Mouse (Mus musculus): ENCODE results near the gene Parvb. TPM values are rescaled to one million over a fixed set of nuclear protein-coding genes. Genes with fewer than 3 reads are reported as not detected.

Gene Parvb
- total RNA-seq, 2 experiments from 2014 or later, result 89.9 to 103 TPM

GRCm38 (mm10) chr15:84323966-84324869 lies 92.4 kb downstream of the Parvb start, which contains the start of gene Parvg:
TSS of gene Parvg (plus strand) at chr15:84324026.
- DNase-seq, result no peak

DNA sequence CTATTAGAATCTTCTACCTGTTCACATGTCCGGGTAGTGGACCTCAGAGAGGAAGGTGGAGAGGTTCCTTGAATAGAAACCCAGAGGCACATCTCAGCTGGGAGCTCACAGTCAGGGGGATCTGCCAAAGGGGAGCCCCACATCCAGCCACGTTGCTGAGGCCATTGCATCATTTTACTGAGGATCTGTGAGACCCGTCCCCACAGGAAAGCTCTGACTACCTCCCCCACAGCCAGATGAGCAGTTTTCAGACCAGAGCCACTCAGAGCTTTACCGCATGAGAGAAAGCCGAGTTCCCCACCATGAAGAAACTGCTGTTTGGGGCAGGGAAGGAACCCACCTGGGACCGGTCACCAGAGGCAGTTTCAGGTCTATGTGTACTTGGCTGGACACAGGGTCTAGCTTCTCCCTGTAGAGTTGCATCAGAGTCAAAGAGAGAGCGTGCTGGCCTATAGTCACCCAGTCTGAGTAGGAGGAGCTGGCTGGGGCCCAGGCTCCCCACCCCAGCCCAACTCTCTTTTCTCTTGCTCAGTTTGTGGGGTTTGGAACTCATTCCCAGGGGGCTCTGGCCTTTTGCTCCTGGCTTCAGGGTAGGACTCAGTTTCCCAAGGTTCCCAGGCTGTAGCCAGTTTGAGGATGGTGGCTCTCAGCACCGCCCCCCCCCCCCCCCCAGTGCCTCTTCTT lies 93.2 kb downstream of the Parvb start:
- peak in 1 of 2 experiments; percentile 53 for DNase-seq

DNA sequence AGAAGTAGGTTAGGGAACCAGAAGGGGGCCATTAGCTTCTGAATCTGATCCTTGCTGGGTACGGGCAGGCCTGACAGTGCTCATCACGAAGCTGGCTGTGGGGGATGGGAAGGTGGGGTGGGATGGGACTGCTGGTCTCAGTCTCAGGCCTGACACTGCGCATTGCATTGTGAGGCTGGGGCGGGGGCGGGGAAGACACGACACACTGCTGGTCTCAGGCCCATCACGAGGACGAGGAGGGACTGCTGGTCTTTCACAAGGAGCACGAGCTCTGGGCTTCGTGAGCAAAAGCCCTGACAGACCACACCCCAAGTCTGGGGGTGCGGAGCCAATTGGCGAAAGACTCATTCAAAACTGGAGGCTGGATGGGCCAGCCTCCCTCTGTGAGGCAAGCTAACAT lies 93.9 kb downstream of the Parvb start:
- peak in 1 of 2 experiments; percentile 41 for DNase-seq

DNA sequence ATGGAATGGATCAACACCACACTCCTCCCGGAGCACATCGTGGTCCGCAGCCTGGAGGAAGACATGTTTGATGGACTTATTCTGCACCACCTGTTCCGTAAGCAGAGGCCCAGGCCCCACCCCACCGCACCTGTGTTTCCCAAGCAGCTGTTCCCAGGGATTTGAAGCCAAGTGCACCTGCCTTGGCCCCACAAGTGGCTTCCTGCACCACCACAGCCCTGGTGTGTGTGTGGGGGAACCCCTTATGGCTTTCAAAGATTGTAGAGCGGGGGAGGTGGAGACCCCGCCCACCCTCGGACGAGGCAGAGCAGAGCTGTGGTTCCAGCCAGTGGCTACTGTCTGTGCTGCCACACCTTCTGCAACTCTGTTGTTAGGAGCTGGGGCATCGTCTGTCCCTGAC lies 97.0 kb downstream of the Parvb start:
- DNase-seq, result no peak

GRCm38 (mm10) chr15:84329940-84330339 lies 98.1 kb downstream of the Parvb start:
- no peak for DNase-seq

DNA sequence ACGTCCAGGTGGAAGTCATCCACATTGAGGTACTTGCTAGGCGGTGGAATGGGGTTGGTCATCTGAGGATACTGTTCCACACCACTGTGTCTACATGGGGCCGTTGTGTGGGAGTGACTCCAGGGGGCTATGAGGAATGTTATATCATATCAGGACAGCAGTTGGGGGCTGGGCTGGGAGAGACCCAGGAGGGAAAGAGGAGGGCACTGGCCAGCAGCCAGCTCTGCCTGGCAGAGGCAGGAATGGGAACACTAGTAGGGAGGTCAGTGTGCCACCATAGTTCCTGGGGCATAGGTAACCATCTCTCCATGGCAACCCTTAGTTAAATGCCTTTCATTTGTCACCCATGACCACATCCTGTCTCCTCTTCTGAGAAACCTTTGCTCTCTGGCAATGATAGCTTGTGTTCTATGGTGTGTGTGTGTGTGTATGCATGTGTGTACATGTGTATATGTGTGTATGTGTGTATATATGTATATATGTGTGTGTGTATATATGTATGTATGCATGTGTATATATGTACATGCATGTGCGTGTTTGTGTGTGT lies 99.3 kb downstream of the Parvb start:
- DNase-seq, result no peak

- DNase-seq, result no peak
Measured at GRCm38 (mm10) chr15:84336281-84336817, 104.5 kb downstream of the Parvb start.

DNA sequence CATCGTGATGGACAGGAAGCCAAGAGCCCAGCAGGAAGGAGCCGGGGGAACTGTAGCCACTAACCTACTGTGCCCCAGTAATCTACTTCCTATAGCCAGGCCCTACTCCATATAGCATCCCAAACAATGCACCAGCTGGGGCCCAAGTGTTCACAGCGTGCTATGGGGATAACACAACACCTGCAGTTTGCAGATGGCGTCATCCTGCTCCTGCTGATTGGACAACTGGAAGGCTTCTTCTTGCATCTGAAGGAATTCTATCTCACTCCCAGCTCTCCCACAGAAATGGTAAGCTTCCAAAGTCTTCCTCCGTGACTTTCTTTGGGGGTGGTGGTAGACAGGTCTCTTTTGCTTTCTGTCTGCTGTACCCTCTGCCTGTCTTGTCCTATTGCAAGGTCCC lies 105.8 kb downstream of the Parvb start:
- DNase-seq, result no peak

GRCm38 (mm10) chr15:84340926-84341325 lies 109.1 kb downstream of the Parvb start:
- DNase-seq, result no peak

DNA sequence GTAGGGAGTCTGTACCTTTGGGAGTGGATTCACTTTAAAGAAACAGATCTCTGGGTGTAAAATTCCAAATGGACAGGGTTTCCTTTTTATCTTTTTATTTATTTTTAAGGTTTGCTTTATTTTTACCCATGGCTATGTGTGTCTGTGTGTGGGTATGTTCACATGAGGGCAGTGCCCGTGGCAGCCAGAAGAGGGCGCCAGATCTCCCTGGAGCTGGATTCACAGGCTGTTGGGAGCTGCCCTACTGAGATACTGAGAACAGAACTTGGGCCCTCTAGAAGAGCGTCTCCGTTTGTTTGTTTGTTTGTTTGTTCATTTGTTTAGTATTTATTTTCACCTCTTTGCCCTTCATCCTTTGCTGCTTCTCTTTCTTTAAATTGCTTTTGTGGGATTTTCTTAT lies 116.9 kb downstream of the Parvb start:
- DNase-seq, result no peak

DNA sequence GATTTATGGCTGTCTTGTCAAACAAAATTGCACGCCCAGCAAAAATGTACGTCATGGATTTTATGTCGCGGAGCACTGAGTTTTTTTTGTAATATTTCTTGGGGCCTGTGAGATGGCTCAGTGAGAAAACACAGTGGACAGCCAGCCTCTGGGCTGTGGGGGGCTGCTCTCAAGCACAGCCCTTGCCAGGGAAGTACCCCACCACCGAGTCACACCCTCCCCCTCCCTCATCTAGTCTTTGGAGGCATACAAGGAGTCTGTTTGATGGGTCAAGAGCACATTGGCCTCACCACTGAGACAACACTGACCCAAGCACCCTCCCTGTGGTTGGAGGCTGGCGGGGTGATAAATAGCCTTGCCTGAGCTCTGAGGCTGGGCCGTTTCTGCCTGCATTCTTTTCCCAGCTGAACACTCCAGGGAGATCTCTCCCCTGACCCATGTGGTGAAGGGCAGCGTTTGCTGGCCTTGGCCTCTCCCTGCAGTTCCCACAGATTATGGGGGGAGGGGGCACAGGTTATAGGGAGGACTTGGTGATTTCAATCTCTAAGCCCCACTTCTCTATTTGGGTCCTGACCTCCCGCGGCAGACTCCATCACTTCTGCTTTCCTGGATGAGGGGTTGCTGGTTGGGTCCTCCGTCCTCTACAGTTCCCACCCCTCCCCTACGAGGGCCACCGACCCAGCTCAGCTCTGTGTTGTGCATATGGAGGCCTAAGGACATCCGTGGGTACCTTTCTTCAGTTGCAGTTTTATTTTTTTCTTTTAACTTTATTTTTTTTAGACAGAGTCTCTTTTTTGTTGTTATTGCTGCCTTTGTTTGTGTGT lies 118.3 kb downstream of the Parvb start:
- DNase-seq, result no peak

DNA sequence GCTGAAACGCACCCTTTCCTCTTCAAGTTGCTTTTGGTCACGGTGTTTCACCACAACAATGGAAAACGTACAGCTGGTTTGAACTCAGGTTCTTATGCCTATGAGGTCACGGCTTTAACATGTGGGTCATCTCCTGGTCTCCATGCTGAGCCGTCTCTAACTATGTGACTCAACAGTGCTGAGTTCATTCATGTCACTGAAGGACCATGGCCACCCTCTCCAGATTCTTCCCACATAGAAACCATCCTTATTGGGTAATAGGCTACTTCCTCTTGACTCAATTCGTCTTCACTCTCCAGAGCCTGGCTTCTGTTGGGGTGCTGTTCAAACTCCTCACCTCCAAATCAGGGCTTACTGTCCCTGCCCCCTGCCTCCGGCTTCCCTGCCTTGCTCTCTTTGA lies 119.5 kb downstream of the Parvb start:
- no peak for DNase-seq

DNA sequence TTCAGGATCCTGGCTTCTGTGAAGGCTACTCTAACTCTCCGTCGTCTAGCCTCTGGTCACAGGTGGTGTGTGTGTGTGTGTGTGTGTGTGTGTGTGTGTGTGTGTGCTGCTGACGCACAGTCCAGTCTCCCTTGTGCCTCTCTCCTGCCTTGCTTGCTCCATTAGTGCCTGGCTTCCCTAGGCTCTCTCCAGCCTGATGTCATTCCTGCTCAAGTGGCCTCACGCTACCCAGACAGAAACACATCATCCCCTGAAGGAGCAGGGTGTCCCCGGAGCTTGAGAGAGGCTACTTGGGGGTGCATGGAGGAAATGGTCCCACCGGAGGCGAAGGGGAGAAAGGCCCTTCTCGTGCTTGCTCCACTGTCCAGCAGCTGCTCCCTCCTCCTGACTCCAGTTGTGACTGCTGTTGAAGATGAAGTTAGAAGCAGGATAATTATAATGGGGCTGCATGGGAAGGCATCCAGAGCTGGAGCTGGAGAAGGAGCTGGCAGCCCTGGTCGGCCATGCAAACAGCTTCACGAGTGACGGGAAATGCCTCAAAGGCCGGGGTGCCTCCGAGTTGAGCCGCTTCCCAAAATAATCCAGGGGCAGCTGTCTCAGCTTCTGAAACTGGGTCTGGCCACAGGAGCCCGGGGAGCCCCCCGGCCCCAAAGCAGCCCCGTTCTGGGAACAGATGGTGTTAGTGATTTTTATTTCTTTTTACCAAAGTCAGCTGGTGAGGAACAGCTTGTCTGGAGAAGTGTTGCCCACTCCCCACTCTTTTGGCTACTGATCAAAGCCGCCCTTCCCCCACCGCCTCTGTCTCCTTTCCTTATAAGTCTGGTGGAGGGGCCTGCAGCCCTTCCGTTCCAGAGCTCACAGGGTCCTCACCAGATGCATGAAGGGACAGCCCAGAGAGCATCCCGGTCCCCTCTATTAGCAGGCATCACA lies 120.3 kb downstream of the Parvb start:
- no peak for DNase-seq

- DNase-seq, result no peak
Measured at GRCm38 (mm10) chr15:84355081-84355480, 123.2 kb downstream of the Parvb start.

- DNase-seq, result no peak
Measured at GRCm38 (mm10) chr15:84364746-84365145, 132.9 kb downstream of the Parvb start.

Other genes starting within 250 kb of the Parvb start
- gene Efcab6, start 166.7 kb upstream of the Parvb start, total RNA-seq (2021), result under 1 TPM in 1 of 2 experiments, not detected in 1; 0.08 TPM
- under 1 TPM in 1 of 2 experiments, not detected in 1; 0.10 TPM for gene Sult4a1, start 126.3 kb upstream of the Parvb start, total RNA-seq (2021)
- not detected for gene Pnpla5, start 108.9 kb upstream of the Parvb start, total RNA-seq (2021)
- 1 to 10 TPM; 2.6 to 8.8 TPM for gene Pnpla3, start 64.2 kb upstream of the Parvb start, total RNA-seq (2021)
- 100 to 1,000 TPM; 299 to 313 TPM for gene Samm50, start 39.8 kb upstream of the Parvb start, total RNA-seq (2021)
- gene Parvg, start 92.0 kb downstream of the Parvb start, total RNA-seq (2021), result 1 to 10 TPM; 2.0 to 3.1 TPM
- gene Shisal1, start 215.1 kb downstream of the Parvb start, total RNA-seq (2021), result 1 to 10 TPM; 1.2 to 1.3 TPM

Measured in heart, adult 18-20 months (tissue).